Mouse (Mus musculus) forebrain, embryonic 12.5 days (tissue): Measurements from ENCODE around the gene Herc3. TPM values are rescaled to one million over a fixed set of nuclear protein-coding genes. Genes with fewer than 3 reads are reported as not detected.
"Not testable (repeated sequence)": the region's sequence is repeated elsewhere in the genome, so short reads cannot be mapped to it uniquely, and the experiment has no call there.

Source experiments
- ATAC-seq: fragments of 200-750 bp; cut with Nextera tagmentation; 2 replicates; pipeline ENCODE4 v1.8.0; 2017; ENCODE audit warnings: moderate TSS enrichment; ENCODE audit not compliant: low FRiP score
- H3K27ac ChIP-seq: fragments of 300-500 bp; sonication (generic); 2 replicates; pipeline ENCODE4 v1.5.1; 2016; ENCODE audit warnings: mild to moderate bottlenecking
- H3K27me3 ChIP-seq: fragments of 300-500 bp; sonication (generic); 2 replicates; pipeline ENCODE4 v1.6.1; 2016; ENCODE audit warnings: mild to moderate bottlenecking
- H3K36me3 ChIP-seq: fragments of 300-500 bp; sonication (generic); replicated peaks from 2 replicates; pipeline ENCODE4 v1.6.1; 2016; ENCODE audit warnings: mild to moderate bottlenecking
- H3K4me1 ChIP-seq: fragments of 300-500 bp; sonication (generic); 2 replicates; pipeline ENCODE4 v1.6.1; 2016
- H3K4me2 ChIP-seq: fragments of 300-500 bp; sonication (generic); 2 replicates; pipeline ENCODE4 v1.6.1; 2016; ENCODE audit warnings: mild to moderate bottlenecking, moderate library complexity
- H3K4me3 ChIP-seq: fragments of 300-500 bp; sonication (generic); replicated peaks from 2 replicates; pipeline ENCODE4 v1.5.1; 2016; ENCODE audit warnings: mild to moderate bottlenecking
- H3K9ac ChIP-seq: fragments of 300-500 bp; sonication (generic); 2 replicates; pipeline ENCODE4 v1.6.1; 2016; ENCODE audit warnings: mild to moderate bottlenecking
- H3K9me3 ChIP-seq: fragments of 300-500 bp; sonication (generic); 2 replicates; pipeline ENCODE4 v1.6.1; 2016
- WGBS: fragments of 180-500 bp; shearing (Covaris S2); methylation state at CpG from one replicate; pipeline ENCODE4 v1.1.7; 2016; 5-methylcytosine and 5-hydroxymethylcytosine counted together
- polyA plus RNA-seq: library from polyadenylated mRNA; unstranded; fragments of >200 nt; fragmentation: Nextera tagmentation; extraction: Ambion mirVana; gene quantifications from 2 replicates; pipeline ENCODE4 v1.2.1, GENCODE M21; 2016

Gene Herc3
- polyA plus RNA-seq = 15.8 and 15.9 TPM in 2 replicates

DNA sequence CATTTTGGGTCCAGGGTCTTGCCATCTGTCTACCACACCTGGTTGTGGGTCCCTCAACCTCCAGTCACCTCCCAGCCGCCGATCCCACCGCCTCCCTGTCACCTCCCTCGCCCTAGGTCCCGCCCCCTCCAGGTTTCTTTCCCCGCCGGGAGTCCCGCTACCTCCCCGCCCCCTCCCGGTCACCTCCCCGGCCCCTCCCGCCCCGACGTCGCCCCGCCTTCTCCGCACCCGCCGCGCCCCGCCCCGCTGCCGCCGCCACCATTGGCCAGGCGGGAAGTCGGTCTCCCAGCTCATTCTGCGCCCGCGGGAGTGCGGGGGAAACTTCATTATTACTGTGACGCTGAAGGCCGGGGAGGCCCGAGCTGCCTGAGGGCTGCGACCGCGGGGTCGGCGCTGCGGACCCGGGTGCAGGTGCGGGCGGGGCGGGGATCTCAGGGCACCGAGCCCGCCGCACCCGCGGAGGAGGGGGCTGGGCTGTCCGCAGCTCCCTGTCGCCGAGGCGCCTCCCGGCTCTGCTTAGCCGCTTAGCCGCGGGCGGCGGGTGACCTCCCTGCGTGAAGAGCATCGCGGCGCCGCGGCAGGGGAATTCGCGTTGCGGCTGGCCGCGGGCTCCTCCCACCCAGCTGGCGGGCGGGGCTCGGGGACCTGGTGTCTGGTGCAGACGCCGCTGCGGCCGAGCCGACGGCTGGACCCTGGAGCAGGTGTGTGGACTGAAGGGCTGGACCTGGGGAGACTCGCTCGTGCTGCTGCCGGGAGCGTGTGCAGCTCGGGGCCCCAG, at the start of gene Herc3:
Herc3 (plus strand) TSS at position 234 of the 778 bp plus-strand sequence.
- Histone ChIP-seq H3K36me3 (no peaks in the 10 kb centered on the region), H3K4me3 (peak within 1 kb of the TSS; percentile 83), H3K27ac (peak within 1 kb of the TSS; percentile 82), H3K9me3 (no peaks in the 10 kb centered on the region), H3K27me3 (peaks cover 12% of the 10 kb centered on the region; the same call in 1 of the 2 replicates), H3K4me2 (peak within 1 kb of the TSS; percentile 78), H3K9ac (peak within 1 kb of the TSS; percentile 73), H3K4me1 (peaks cover 9% of the 10 kb centered on the region; the same call in 1 of the 2 replicates)
- WGBS = under 1% methylated on average over 63 of the region's 83 CpGs
- ATAC-seq = peak; percentile 89

DNA sequence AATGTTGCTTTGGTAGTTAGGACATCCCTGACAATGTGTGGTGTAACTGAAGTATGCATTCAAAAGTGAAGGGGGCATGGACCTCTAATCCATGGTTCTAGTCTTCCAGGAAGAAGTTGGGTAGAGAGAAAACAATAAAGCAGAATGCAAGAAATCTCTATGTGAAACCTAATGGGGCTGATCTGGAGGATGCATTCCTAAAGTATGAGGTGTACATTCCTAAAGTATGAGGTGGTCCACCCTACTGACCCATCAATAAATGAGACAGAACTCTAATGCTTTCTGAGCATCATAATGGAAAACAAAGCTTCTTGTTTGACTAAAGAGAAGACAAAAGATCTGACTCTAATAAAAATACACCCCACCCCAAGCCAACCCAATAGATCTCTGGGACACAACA, 29.9 kb upstream of the Herc3 start:
- no peak for ATAC-seq
- Histone ChIP-seq H3K4me1 (no peaks in the 10 kb centered on the region), H3K9ac (no peak overlapping the region), H3K27me3 (no peaks in the 10 kb centered on the region), H3K4me3 (no peak overlapping the region), H3K4me2 (no peak overlapping the region), H3K27ac (no peak overlapping the region), H3K36me3 (no peaks in the 10 kb centered on the region), H3K9me3 (no peaks in the 10 kb centered on the region)

DNA sequence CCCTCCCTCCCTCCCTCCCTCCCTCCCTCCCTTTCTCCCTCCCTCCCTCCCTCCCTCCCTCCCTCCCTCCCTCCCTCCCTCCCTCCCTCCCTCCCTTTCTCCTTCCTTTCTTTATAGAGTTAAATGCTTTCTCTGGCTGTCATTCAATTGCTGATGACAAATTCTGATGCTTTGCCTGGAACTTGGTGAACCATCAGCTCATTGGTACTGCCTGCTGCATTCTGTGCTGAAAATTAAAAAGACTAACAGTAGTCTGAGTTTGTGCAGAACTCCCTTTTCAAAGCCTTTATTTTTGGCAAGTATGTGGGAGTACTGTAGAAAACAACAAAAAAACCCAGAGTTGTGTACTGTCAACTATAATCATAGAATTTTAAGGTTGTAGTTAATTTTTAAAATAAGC, 16.9 kb upstream of the Herc3 start:
- H3K4me2 ChIP-seq = no peak overlapping the region
- H3K36me3 ChIP-seq = no peaks in the 10 kb centered on the region
- H3K27me3 ChIP-seq = no peaks in the 10 kb centered on the region
- ATAC-seq = no peak
- no peak overlapping the region for H3K9ac ChIP-seq
- H3K4me3 ChIP-seq = no peak overlapping the region
- no peak overlapping the region for H3K27ac ChIP-seq
- no peaks in the 10 kb centered on the region for H3K4me1 ChIP-seq
- H3K9me3 ChIP-seq = no peaks in the 10 kb centered on the region

GRCm38 (mm10) chr6:58817037-58817436, 14.2 kb upstream of the Herc3 start:
- not testable (repeated sequence) for H3K4me1 ChIP-seq, H3K9ac ChIP-seq, ATAC-seq, H3K9me3 ChIP-seq, H3K4me3 ChIP-seq, H3K27me3 ChIP-seq, H3K36me3 ChIP-seq, H3K27ac ChIP-seq, H3K4me2 ChIP-seq
- 97% methylated on average over 5 of the region's 11 CpGs for WGBS

DNA sequence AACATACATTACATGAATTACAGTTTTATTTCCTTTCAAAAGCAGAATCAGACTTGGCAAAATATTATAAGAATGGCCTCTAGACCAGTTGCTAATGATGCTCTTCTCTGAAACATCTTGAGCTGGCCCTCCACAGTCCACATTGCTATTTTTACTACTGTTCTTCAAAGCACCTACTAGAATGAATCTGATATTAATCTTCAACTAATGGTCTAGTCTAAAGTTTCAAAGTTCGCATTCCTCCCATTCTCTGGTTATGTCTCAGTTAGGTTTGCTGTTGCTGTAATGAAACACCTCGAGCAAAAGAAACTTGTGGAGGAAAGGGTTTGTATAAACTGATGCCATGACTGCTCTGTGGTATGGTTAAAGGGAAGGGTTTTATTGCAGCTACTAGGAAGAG, 5.6 kb upstream of the Herc3 start:
- Histone ChIP-seq H3K9me3 (no peaks in the 10 kb centered on the region), H3K4me2 (no peak overlapping the region), H3K9ac (no peak overlapping the region), H3K27ac (no peak overlapping the region), H3K4me3 (no peak overlapping the region), H3K36me3 (no peaks in the 10 kb centered on the region), H3K4me1 (no peaks in the 10 kb centered on the region), H3K27me3 (no peaks in the 10 kb centered on the region)
- no peak for ATAC-seq
- WGBS = 93% methylated on average over 2 of the region's 2 CpGs

GRCm38 (mm10) chr6:58826089-58826488, 5.2 kb upstream of the Herc3 start:
- ATAC-seq = no peak
- 82% methylated on average over 2 of the region's 2 CpGs for WGBS
- no peaks in the 10 kb centered on the region for H3K27me3 ChIP-seq
- no peaks in the 10 kb centered on the region for H3K36me3 ChIP-seq
- H3K4me3 ChIP-seq = no peak overlapping the region
- H3K4me1 ChIP-seq = no peaks in the 10 kb centered on the region
- H3K9ac ChIP-seq = no peak overlapping the region
- no peak overlapping the region for H3K4me2 ChIP-seq
- H3K27ac ChIP-seq = no peak overlapping the region
- H3K9me3 ChIP-seq = no peaks in the 10 kb centered on the region

DNA sequence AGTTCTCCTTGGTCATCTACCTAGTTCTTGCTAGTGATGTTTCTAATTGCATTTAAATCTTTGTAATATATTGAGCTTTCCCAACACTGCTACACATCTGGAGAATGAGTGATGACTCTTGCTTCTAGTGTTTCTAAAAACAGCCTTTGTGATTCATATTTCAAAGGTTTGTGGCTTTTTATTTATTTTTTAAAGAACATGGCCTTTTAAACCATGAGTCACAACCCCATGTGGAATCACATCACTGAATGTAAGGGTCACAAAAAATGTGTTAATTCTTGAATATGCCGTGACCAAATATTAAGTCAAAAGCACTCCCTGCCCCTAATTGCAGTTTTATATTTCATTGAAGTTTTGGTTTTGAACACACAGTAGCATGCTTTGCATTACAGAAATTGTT, 2.7 kb upstream of the Herc3 start:
- Histone ChIP-seq H3K9ac (no peak overlapping the region), H3K4me3 (no peak overlapping the region), H3K4me1 (peaks cover 9% of the 10 kb centered on the region; the same call in 1 of the 2 replicates), H3K9me3 (no peaks in the 10 kb centered on the region), H3K36me3 (no peaks in the 10 kb centered on the region), H3K27ac (no peak overlapping the region), H3K27me3 (peaks cover 4% of the 10 kb centered on the region; the same call in 1 of the 2 replicates), H3K4me2 (no peak overlapping the region)
- ATAC-seq = no peak
- WGBS = 97% methylated on average over 1 of the region's 1 CpGs

DNA sequence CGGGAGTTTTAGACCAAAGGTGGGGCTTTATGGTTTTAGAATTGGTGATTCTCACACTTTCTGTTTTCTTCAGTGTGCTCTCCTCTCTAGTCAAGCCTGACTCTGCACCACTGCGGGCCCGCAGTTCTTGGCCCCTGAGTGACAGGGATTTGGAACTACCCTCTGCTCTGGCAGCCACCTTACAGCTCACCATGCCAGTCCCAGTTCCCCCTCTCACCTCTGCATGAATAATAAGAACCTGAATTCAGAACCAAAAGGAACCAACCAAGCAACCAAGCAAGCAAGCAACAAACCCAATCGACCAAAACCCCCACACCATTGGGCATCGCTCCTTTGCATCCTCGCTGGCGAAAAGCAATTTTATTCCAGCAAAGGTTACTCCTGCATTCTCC, 429 bp upstream of the Herc3 start:
- H3K9ac ChIP-seq = peak overlapping the region; percentile 73; the same call in 1 of the 2 replicates
- H3K4me2 ChIP-seq = peak overlapping the region; percentile 78
- H3K27me3 ChIP-seq = peaks cover 12% of the 10 kb centered on the region; the same call in 1 of the 2 replicates
- peak overlapping the region; percentile 82; the same call in 1 of the 2 replicates for H3K27ac ChIP-seq
- no peaks in the 10 kb centered on the region for H3K9me3 ChIP-seq
- ATAC-seq = peak; percentile 34; the same call in 1 of the 2 replicates
- peaks cover 9% of the 10 kb centered on the region; the same call in 1 of the 2 replicates for H3K4me1 ChIP-seq
- H3K36me3 ChIP-seq = no peaks in the 10 kb centered on the region
- 14% methylated on average over 7 of the region's 7 CpGs for WGBS
- H3K4me3 ChIP-seq = peak overlapping the region; percentile 83

GRCm38 (mm10) chr6:58832591-58833018, 1.3 kb downstream of the Herc3 start:
- peaks cover 12% of the 10 kb centered on the region; the same call in 1 of the 2 replicates for H3K27me3 ChIP-seq
- WGBS = 34% methylated on average over 7 of the region's 7 CpGs
- no peaks in the 10 kb centered on the region for H3K9me3 ChIP-seq
- H3K4me2 ChIP-seq = peak overlapping the region; percentile 78
- no peak overlapping the region; the same call in 1 of the 2 replicates for H3K9ac ChIP-seq
- peaks cover 10% of the 10 kb centered on the region for H3K4me1 ChIP-seq
- H3K36me3 ChIP-seq = no peaks in the 10 kb centered on the region
- ATAC-seq = no peak
- H3K27ac ChIP-seq = no peak overlapping the region
- H3K4me3 ChIP-seq = peak overlapping the region; percentile 83

GRCm38 (mm10) chr6:58834470-58834869, 3.2 kb downstream of the Herc3 start:
- Histone ChIP-seq H3K27me3 (peaks cover 12% of the 10 kb centered on the region; the same call in 1 of the 2 replicates), H3K9me3 (no peaks in the 10 kb centered on the region), H3K4me1 (peaks cover 23% of the 10 kb centered on the region), H3K27ac (no peak overlapping the region), H3K4me2 (no peak overlapping the region), H3K36me3 (no peaks in the 10 kb centered on the region), H3K9ac (no peak overlapping the region), H3K4me3 (no peak overlapping the region)
- 89% methylated on average over 7 of the region's 7 CpGs for WGBS
- ATAC-seq = no peak

- H3K4me1 ChIP-seq = peaks cover 23% of the 10 kb centered on the region
- H3K36me3 ChIP-seq = no peaks in the 10 kb centered on the region
- no peak overlapping the region for H3K4me2 ChIP-seq
- no peak for ATAC-seq
- H3K9me3 ChIP-seq = no peaks in the 10 kb centered on the region
- WGBS = 78% methylated on average over 1 of the region's 1 CpGs
- peaks cover 12% of the 10 kb centered on the region; the same call in 1 of the 2 replicates for H3K27me3 ChIP-seq
- no peak overlapping the region for H3K27ac ChIP-seq
- H3K4me3 ChIP-seq = no peak overlapping the region
- no peak overlapping the region for H3K9ac ChIP-seq
These were observed 4.3 kb downstream of the Herc3 start for GRCm38 (mm10) chr6:58835591-58835990.

GRCm38 (mm10) chr6:58836476-58836875, 5.2 kb downstream of the Herc3 start:
- Histone ChIP-seq H3K4me1 (peaks cover 23% of the 10 kb centered on the region), H3K4me3 (no peak overlapping the region), H3K27me3 (peaks cover 12% of the 10 kb centered on the region; the same call in 1 of the 2 replicates), H3K36me3 (no peaks in the 10 kb centered on the region), H3K27ac (no peak overlapping the region), H3K4me2 (no peak overlapping the region), H3K9me3 (no peaks in the 10 kb centered on the region), H3K9ac (no peak overlapping the region)
- no peak for ATAC-seq
- WGBS = 93% methylated on average over 2 of the region's 2 CpGs

- Histone ChIP-seq H3K4me2 (no peak overlapping the region), H3K4me1 (peaks cover 14% of the 10 kb centered on the region), H3K9me3 (no peaks in the 10 kb centered on the region), H3K4me3 (no peak overlapping the region), H3K27ac (peak overlapping the region; percentile 56; the same call in 1 of the 2 replicates), H3K27me3 (peaks cover 12% of the 10 kb centered on the region; the same call in 1 of the 2 replicates), H3K36me3 (no peaks in the 10 kb centered on the region), H3K9ac (no peak overlapping the region)
- 3% methylated on average over 1 of the region's 1 CpGs for WGBS
- peak; percentile 86; the same call in 1 of the 2 replicates for ATAC-seq
These were observed 6.7 kb downstream of the Herc3 start for GRCm38 (mm10) chr6:58837917-58838316.
